Mouse (Mus musculus): ENCODE measurements around the gene Olfr402.
"Not testable (repeated sequence)": the region's sequence is repeated elsewhere in the genome, so short reads cannot be mapped to it uniquely, and the experiment has no call there.

Olfr402 gene

GRCm38 (mm10) chr11:74153229-74153628 is at the start of gene Olfr402:
Olfr402 (plus strand) TSS chr11:74153529.
- ATAC-seq (ENCODE audit: low TSS enrichment) = no peak

GRCm38 (mm10) chr11:74105066-74105465 is 48.3 kb upstream of the Olfr402 start:
- ATAC-seq (ENCODE audit: low TSS enrichment) = no peak

- no peak for ATAC-seq (ENCODE audit: low TSS enrichment)
Observed at GRCm38 (mm10) chr11:74113412-74113811, 39.9 kb upstream of the Olfr402 start, which contains the start of gene Olfr401. Olfr401 (plus strand) TSS chr11:74113712.

- not testable (repeated sequence) for ATAC-seq (ENCODE audit: low TSS enrichment)
Observed at GRCm38 (mm10) chr11:74140001-74140400, 13.3 kb upstream of the Olfr402 start.

GRCm38 (mm10) chr11:74145866-74146265 is 7.5 kb upstream of the Olfr402 start:
- ATAC-seq (ENCODE audit: low TSS enrichment) = no peak

- no peak for ATAC-seq (ENCODE audit: low TSS enrichment)
Observed at GRCm38 (mm10) chr11:74168771-74169170, 15.4 kb downstream of the Olfr402 start.

- no peak for ATAC-seq (ENCODE audit: low TSS enrichment)
Observed at GRCm38 (mm10) chr11:74183168-74183567, 29.8 kb downstream of the Olfr402 start.

GRCm38 (mm10) chr11:74183745-74184144 is 30.4 kb downstream of the Olfr402 start:
- no peak for ATAC-seq (ENCODE audit: low TSS enrichment)

- no peak for ATAC-seq (ENCODE audit: low TSS enrichment)
Observed at GRCm38 (mm10) chr11:74185949-74186348, 32.6 kb downstream of the Olfr402 start, which contains the start of gene Olfr403. Olfr403 (plus strand) TSS chr11:74186249.

Data from frontal cortex, adult (tissue).